Mouse (Mus musculus): ENCODE measurements at regions not wholly inside any gene's neighbourhood (a gene's known extent, or its start where the extent isn't known, plus 50 kb on each side); places are given as distances from the start of the nearest gene placed in this dataset.

DNA sequence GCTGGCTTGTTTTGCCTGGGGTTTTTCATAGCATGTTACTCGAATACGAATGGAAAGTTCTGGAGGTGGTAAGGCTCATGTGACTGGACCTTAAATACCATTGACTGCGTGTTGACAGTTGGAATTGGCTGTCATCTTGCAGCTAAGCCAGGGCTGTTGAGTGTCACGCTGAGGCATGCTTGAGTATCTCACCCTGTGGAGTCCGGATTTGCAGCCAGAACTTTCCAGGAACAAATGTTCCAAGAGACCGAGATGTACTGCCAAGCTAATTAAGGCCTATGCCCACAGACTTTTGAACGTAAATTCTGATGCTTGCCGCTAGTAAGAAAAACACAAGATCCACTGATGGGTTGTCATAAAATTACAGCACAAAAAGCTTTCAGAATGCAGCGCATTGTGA is 2590.8 kb upstream of the Gm6569 start:
- no peak overlapping the region for H3K27ac ChIP-seq (ENCODE audit: insufficient read depth, low read depth)
- dilution Hi-C loops (cut with MboI; ENCODE audit: extremely low pct_ligation_motif_present, extremely low pct_unique_long_range_greater_than_20kb, low sequenced_read_pairs) = no loop called here
- no peaks in the 10 kb centered on the region for H3K4me1 ChIP-seq (ENCODE audit: control insufficient read depth in 1 of 2, insufficient read depth in 2 of 2)
- no peaks in the 10 kb centered on the region for H3K36me3 ChIP-seq (replicated peaks in 1 of 2; ENCODE audit: control insufficient read depth in 1 of 2, insufficient read depth in 1 of 2, low read length in 1 of 2)
- peaks cover 55% of the 10 kb centered on the region for H3K9me3 ChIP-seq (replicated peaks; ENCODE audit: low read length)
- H3K79me2 ChIP-seq (replicated peaks; ENCODE audit: control insufficient read depth, extremely low read depth, insufficient read depth, poor library complexity, severe bottlenecking) = no peaks in the 10 kb centered on the region
- no peak for DNase-seq (ENCODE audit: extremely low read depth)
- no peak for TF ChIP-seq GABPA (IDR thresholded peaks at IDR 0.05; ENCODE audit: insufficient replicate concordance, low read depth, low read length)
- no peak for TF ChIP-seq SMC3 (IDR thresholded peaks at IDR 0.05; ENCODE audit: low read depth, low read length)
- TF ChIP-seq IRF4 (IDR thresholded peaks at IDR 0.05; ENCODE audit: low read depth, low read length) = no peak
- TF ChIP-seq TCF12 (IDR thresholded peaks at IDR 0.05; ENCODE audit: low read depth, low read length) = no peak
- TF ChIP-seq ZKSCAN1 (IDR thresholded peaks at IDR 0.05; ENCODE audit: borderline replicate concordance, low read depth, low read length) = no peak
- no peak for TF ChIP-seq EP300 (IDR thresholded peaks at IDR 0.05; ENCODE audit: low read length)
- TF ChIP-seq PAX5 (IDR thresholded peaks at IDR 0.05; ENCODE audit: low read length) = no peak
- no peak for TF ChIP-seq ZMIZ1 (IDR thresholded peaks at IDR 0.05; ENCODE audit: low read depth, low read length)
- no peak for TF ChIP-seq ZC3H11A (IDR thresholded peaks at IDR 0.05; ENCODE audit: low read depth, low read length)
- no peaks in the 10 kb centered on the region for H3K27me3 ChIP-seq (replicated peaks)
- H3K4me3 ChIP-seq (replicated peaks in 1 of 3; ENCODE audit: low read depth in 2 of 3, low read length in 2 of 3, poor library complexity in 1 of 3) = no peak overlapping the region
- H3K9ac ChIP-seq (ENCODE audit: insufficient read depth, low read depth) = no peak overlapping the region
- in situ Hi-C loops (cut with MboI; ENCODE audit: low pct_ligation_motif_present, low pct_unique_long_range_greater_than_20kb, low sequenced_read_pairs) = no loop called here
- H3K4me2 ChIP-seq (ENCODE audit: insufficient read depth, low read depth, poor library complexity, severe bottlenecking) = no peak overlapping the region

DNA sequence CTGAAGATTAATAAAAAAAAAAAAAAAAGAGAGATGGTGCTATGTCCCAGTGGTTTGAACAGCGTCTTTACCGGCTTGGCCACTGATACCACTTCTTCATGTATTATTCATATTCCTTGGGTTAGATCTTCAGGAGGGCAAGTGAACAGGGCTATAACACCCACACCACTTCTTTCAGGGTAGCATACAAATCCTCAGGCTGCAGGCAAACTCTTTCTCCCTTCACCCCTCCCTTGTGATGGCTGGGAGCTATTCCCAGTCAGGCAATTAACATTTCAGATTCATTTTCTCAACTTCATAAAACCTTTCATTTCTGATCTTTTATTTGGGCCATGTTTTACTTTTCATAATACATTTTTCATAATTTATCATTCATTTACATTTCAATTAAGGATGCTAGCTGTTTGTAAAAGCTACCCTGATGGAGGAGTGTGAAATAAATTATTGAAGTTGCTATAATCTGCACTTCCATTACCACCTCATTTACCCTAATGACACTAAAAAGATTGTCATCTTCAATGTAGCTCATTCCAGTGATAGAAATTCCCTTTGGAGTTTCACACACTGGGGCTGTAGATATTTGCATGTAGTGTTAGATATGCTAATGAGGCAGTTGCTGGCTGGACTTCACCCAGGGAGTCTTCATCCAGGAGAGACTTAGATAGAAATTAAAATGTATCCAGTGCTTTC is 2558.3 kb upstream of the Gm6569 start:
- no peak overlapping the region for H3K4me2 ChIP-seq (ENCODE audit: insufficient read depth, low read depth, poor library complexity, severe bottlenecking)
- H3K9ac ChIP-seq (ENCODE audit: insufficient read depth, low read depth) = no peak overlapping the region
- in situ Hi-C loops (cut with MboI; ENCODE audit: low pct_ligation_motif_present, low pct_unique_long_range_greater_than_20kb, low sequenced_read_pairs) (no loop called here), dilution Hi-C loops (cut with MboI; ENCODE audit: extremely low pct_ligation_motif_present, extremely low pct_unique_long_range_greater_than_20kb, low sequenced_read_pairs) (no loop called here)
- no peak overlapping the region for H3K4me3 ChIP-seq (replicated peaks in 1 of 3; ENCODE audit: low read depth in 2 of 3, low read length in 2 of 3, poor library complexity in 1 of 3)
- no peak overlapping the region for H3K27ac ChIP-seq (ENCODE audit: insufficient read depth, low read depth)
- TF ChIP-seq JUN (IDR thresholded peaks at IDR 0.05; ENCODE audit: insufficient read depth, low read depth, low read length) (no peak), EP300 (IDR thresholded peaks at IDR 0.05; ENCODE audit: low read length) (no peak), CHD1 (IDR thresholded peaks at IDR 0.05; ENCODE audit: low read depth, low read length) (no peak), CHD2 (IDR thresholded peaks at IDR 0.05; ENCODE audit: low read length) (no peak), ZMIZ1 (IDR thresholded peaks at IDR 0.05; ENCODE audit: low read depth, low read length) (no peak), BHLHE40 (IDR thresholded peaks at IDR 0.05; ENCODE audit: low read depth, low read length) (no peak), MAX (IDR thresholded peaks at IDR 0.05; ENCODE audit: low read length) (no peak), E2F4 (IDR thresholded peaks at IDR 0.05; ENCODE audit: insufficient replicate concordance, low read depth, low read length) (no peak), ETS1 (conservative IDR thresholded peaks at IDR 0.05; ENCODE audit: low read depth, low read length) (no peak), USF2 (conservative IDR thresholded peaks at IDR 0.05; ENCODE audit: low read depth, low read length) (no peak), ZNF384 (IDR thresholded peaks at IDR 0.05; ENCODE audit: low read depth, low read length) (no peak), RCOR1 (conservative IDR thresholded peaks at IDR 0.05; ENCODE audit: low read depth, low read length) (no peak), POLR2A (IDR thresholded peaks at IDR 0.05; ENCODE audit: low read depth, low read length) (no peak), RAD21 (IDR thresholded peaks at IDR 0.05; ENCODE audit: low read depth, low read length) (no peak), POLR2AphosphoS2 (IDR thresholded peaks at IDR 0.05; ENCODE audit: low read depth, low read length) (no peak), ZC3H11A (IDR thresholded peaks at IDR 0.05; ENCODE audit: low read depth, low read length) (no peak), MAZ (IDR thresholded peaks at IDR 0.05; ENCODE audit: low read depth, low read length) (no peak)
- no peaks in the 10 kb centered on the region for H3K27me3 ChIP-seq (replicated peaks)
- DNase-seq (ENCODE audit: extremely low read depth) = no peak
- no peaks in the 10 kb centered on the region for H3K36me3 ChIP-seq (replicated peaks in 1 of 2; ENCODE audit: control insufficient read depth in 1 of 2, insufficient read depth in 1 of 2, low read length in 1 of 2)
- H3K9me3 ChIP-seq (replicated peaks; ENCODE audit: low read length) = peaks cover 31% of the 10 kb centered on the region
- no peaks in the 10 kb centered on the region for H3K79me2 ChIP-seq (replicated peaks; ENCODE audit: control insufficient read depth, extremely low read depth, insufficient read depth, poor library complexity, severe bottlenecking)
- no peaks in the 10 kb centered on the region for H3K4me1 ChIP-seq (ENCODE audit: control insufficient read depth in 1 of 2, insufficient read depth in 2 of 2)
